Mouse (Mus musculus): ENCODE data around the gene Pcgf1.

DNA sequence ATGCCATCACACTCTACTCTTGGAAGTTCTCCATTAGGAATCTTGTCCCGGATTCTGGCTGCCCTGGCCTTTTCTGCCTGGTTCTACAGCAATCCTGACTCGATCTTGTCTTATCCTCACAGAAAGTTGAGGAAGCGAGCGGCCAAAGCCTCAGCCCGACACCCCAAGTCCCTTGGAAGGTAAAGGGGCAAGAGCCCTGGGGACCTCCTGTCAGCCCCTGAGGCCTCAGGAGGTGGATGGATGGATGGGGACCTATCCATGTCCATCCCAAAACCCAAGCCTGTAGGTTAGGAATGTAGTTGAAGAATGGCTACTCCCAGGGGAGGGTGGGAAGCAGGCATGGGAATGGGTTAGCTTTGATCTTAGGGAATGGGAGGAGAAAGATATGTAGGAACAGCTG lies 33.7 kb upstream of the Pcgf1 start:
- TF ChIP-seq CTCF (IDR thresholded peaks at IDR 0.05; ENCODE audit: low read depth) (no peak), EP300 (IDR thresholded peaks at IDR 0.05; ENCODE audit: low read depth) (no peak)

All from liver, embryonic 14.5 days (tissue).